Mouse (Mus musculus) cortical plate, adult 2 months (tissue): ENCODE measurements around the gene Hypk.

Experiments used
- CTCF ChIP-seq: fragments of 200-500 bp; IDR thresholded peaks from 2 replicates; pipeline ENCODE4 v1.5.1; 2011; ENCODE audit warnings: mild to moderate bottlenecking, control low read depth, low read length; ENCODE audit not compliant: insufficient read depth; ENCODE audit errors: extremely low read depth
- POLR2A ChIP-seq: fragments of 200-500 bp; IDR thresholded peaks from 2 replicates; pipeline ENCODE4 v1.6.1; 2011; ENCODE audit warnings: mild to moderate bottlenecking, low read length, control low read depth; ENCODE audit not compliant: insufficient read depth; ENCODE audit errors: extremely low read depth

- TF ChIP-seq CTCF: peak; percentile 14; the same call in 1 of the 2 replicates
- no peak for TF ChIP-seq POLR2A
These were observed 5.0 kb upstream of the Hypk start for GRCm38 (mm10) chr2:121448136-121448535.
